Mouse (Mus musculus): ENCODE data around the gene Fyn. TPM values are rescaled to one million over a fixed set of nuclear protein-coding genes. Genes with fewer than 3 reads are reported as not detected.

The Fyn gene
- total and polyA plus RNA-seq, 3 experiments = 14.9 to 42.4 (median 19.9) TPM

- H3K4me1 ChIP-seq (ENCODE audit: control insufficient read depth in 1 of 2, insufficient read depth in 2 of 2) = peaks cover 0 to 12% of the 10 kb centered on the region in 2 experiments; a peak in 1 of 4 replicates
- H3K9ac ChIP-seq (ENCODE audit: insufficient read depth, low read depth) = no peak overlapping the region
- no peak overlapping the region for H3K4me3 ChIP-seq (replicated peaks in 1 of 3; ENCODE audit: low read depth in 2 of 3, low read length in 2 of 3, poor library complexity in 1 of 3)
- dilution Hi-C loops (cut with MboI; ENCODE audit: extremely low pct_ligation_motif_present, extremely low pct_unique_long_range_greater_than_20kb, low sequenced_read_pairs) (no loop called here), in situ Hi-C loops (cut with MboI; ENCODE audit: low pct_ligation_motif_present, low pct_unique_long_range_greater_than_20kb, low sequenced_read_pairs) (no loop called here)
- H3K27me3 ChIP-seq (replicated peaks) = no peaks in the 10 kb centered on the region
- no peaks in the 10 kb centered on the region for H3K79me2 ChIP-seq (replicated peaks; ENCODE audit: control insufficient read depth, extremely low read depth, insufficient read depth, poor library complexity, severe bottlenecking)
- TF ChIP-seq EP300 (IDR thresholded peaks at IDR 0.05; ENCODE audit: low read length) (no peak), UBTF (IDR thresholded peaks at IDR 0.05; ENCODE audit: low read depth, low read length) (no peak), TBP (conservative IDR thresholded peaks at IDR 0.05; ENCODE audit: low read depth, low read length) (no peak), USF1 (IDR thresholded peaks at IDR 0.05; ENCODE audit: low read depth, low read length) (no peak), ZMIZ1 (IDR thresholded peaks at IDR 0.05; ENCODE audit: low read depth, low read length) (no peak), CHD1 (IDR thresholded peaks at IDR 0.05; ENCODE audit: low read depth, low read length) (no peak), IRF4 (IDR thresholded peaks at IDR 0.05; ENCODE audit: low read depth, low read length) (no peak), POLR2A (IDR thresholded peaks at IDR 0.05; ENCODE audit: low read depth, low read length) (no peak), CHD2 (IDR thresholded peaks at IDR 0.05; ENCODE audit: low read length) (no peak), JUND (conservative IDR thresholded peaks at IDR 0.05; ENCODE audit: low read depth, low read length) (no peak), KAT2A (IDR thresholded peaks at IDR 0.05; ENCODE audit: insufficient replicate concordance, low read length) (no peak), BHLHE40 (IDR thresholded peaks at IDR 0.05; ENCODE audit: low read depth, low read length) (no peak), SMC3 (IDR thresholded peaks at IDR 0.05; ENCODE audit: low read depth, low read length) (no peak), MEF2A (IDR thresholded peaks at IDR 0.05; ENCODE audit: borderline replicate concordance, low read depth, low read length) (no peak), CTCF (conservative IDR thresholded peaks at IDR 0.05 in 1 of 2, IDR thresholded peaks at IDR 0.05 in 1 of 2; ENCODE audit: low read depth in 2 of 2, low read length in 2 of 2) (no peak), ZNF384 (IDR thresholded peaks at IDR 0.05; ENCODE audit: low read depth, low read length) (no peak), ETS1 (conservative IDR thresholded peaks at IDR 0.05; ENCODE audit: low read depth, low read length) (no peak)
- H3K36me3 ChIP-seq (replicated peaks in 1 of 2; ENCODE audit: control insufficient read depth in 1 of 2, insufficient read depth in 1 of 2, low read length in 1 of 2) = peaks cover 0 to 73% of the 10 kb centered on the region in 2 experiments
- no peaks in the 10 kb centered on the region for H3K9me3 ChIP-seq (replicated peaks; ENCODE audit: low read length)
- no peak overlapping the region for H3K4me2 ChIP-seq (ENCODE audit: insufficient read depth, low read depth, poor library complexity, severe bottlenecking)
- DNase-seq (ENCODE audit: extremely low read depth) = no peak
- H3K27ac ChIP-seq (ENCODE audit: insufficient read depth, low read depth) = no peak overlapping the region
Observed at GRCm38 (mm10) chr10:39518232-39518631, 149.6 kb downstream of the Fyn start.

GRCm38 (mm10) chr10:39518859-39519258 lies 150.2 kb downstream of the Fyn start:
- no peak overlapping the region for H3K9ac ChIP-seq (ENCODE audit: insufficient read depth, low read depth)
- no peak overlapping the region for H3K4me3 ChIP-seq (replicated peaks in 1 of 3; ENCODE audit: low read depth in 2 of 3, low read length in 2 of 3, poor library complexity in 1 of 3)
- no peak overlapping the region for H3K4me2 ChIP-seq (ENCODE audit: insufficient read depth, low read depth, poor library complexity, severe bottlenecking)
- no peaks in the 10 kb centered on the region for H3K27me3 ChIP-seq (replicated peaks)
- no peaks in the 10 kb centered on the region for H3K9me3 ChIP-seq (replicated peaks; ENCODE audit: low read length)
- no peaks in the 10 kb centered on the region for H3K79me2 ChIP-seq (replicated peaks; ENCODE audit: control insufficient read depth, extremely low read depth, insufficient read depth, poor library complexity, severe bottlenecking)
- in situ Hi-C loops (cut with MboI; ENCODE audit: low pct_ligation_motif_present, low pct_unique_long_range_greater_than_20kb, low sequenced_read_pairs) = no loop called here
- TF ChIP-seq MXI1 (IDR thresholded peaks at IDR 0.05; ENCODE audit: low read depth, low read length) (no peak), POLR2A (IDR thresholded peaks at IDR 0.05; ENCODE audit: low read depth, low read length) (no peak), E2F4 (IDR thresholded peaks at IDR 0.05; ENCODE audit: insufficient replicate concordance, low read depth, low read length) (no peak), KAT2A (IDR thresholded peaks at IDR 0.05; ENCODE audit: insufficient replicate concordance, low read length) (no peak), SMC3 (IDR thresholded peaks at IDR 0.05; ENCODE audit: low read depth, low read length) (no peak)
- peaks cover 0 to 12% of the 10 kb centered on the region in 2 experiments; a peak in 1 of 4 replicates for H3K4me1 ChIP-seq (ENCODE audit: control insufficient read depth in 1 of 2, insufficient read depth in 2 of 2)
- DNase-seq (ENCODE audit: extremely low read depth) = no peak
- dilution Hi-C loops (cut with MboI; ENCODE audit: extremely low pct_ligation_motif_present, extremely low pct_unique_long_range_greater_than_20kb, low sequenced_read_pairs) = no loop called here
- H3K27ac ChIP-seq (ENCODE audit: insufficient read depth, low read depth) = no peak overlapping the region
- H3K36me3 ChIP-seq (replicated peaks in 1 of 2; ENCODE audit: control insufficient read depth in 1 of 2, insufficient read depth in 1 of 2, low read length in 1 of 2) = peaks cover 0 to 72% of the 10 kb centered on the region in 2 experiments
